Mouse (Mus musculus) neural tube, embryonic 10.5 days (tissue): ENCODE data around the gene Tff3.

Experiments
- DNase-seq: peaks from one replicate; pipeline ENCODE4 v3.0.0-alpha.2; 2017; ENCODE audit warnings: low spot score; ENCODE audit errors: extremely low spot score

Tff3 gene

GRCm38 (mm10) chr17:31129452-31129851 lies at the start of gene Tff3:
TSS of gene Tff3 (minus strand) at chr17:31129646.
- no peak for DNase-seq

- no peak for DNase-seq
Observed at GRCm38 (mm10) chr17:31176321-31176720, 46.9 kb upstream of the Tff3 start.

DNA sequence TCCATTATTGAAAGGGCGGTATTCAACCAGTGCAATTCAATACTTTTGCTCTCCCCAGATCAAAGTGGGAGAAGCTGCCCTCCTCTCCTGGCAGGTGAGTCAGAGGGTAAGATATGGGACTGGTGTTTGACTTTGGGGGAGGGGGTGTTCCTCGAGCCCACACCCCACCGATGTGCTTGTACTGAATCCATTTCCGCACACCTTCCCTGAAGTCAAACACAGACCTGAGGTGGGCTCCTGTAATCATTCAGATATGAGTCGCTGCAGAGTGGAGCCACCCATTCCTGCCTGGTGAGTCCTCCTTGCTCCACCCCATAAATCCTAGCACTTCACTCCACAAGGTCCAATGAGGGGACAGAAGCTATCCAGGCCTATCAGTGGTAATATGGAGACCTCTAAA lies 40.4 kb upstream of the Tff3 start:
- DNase-seq = no peak

DNA sequence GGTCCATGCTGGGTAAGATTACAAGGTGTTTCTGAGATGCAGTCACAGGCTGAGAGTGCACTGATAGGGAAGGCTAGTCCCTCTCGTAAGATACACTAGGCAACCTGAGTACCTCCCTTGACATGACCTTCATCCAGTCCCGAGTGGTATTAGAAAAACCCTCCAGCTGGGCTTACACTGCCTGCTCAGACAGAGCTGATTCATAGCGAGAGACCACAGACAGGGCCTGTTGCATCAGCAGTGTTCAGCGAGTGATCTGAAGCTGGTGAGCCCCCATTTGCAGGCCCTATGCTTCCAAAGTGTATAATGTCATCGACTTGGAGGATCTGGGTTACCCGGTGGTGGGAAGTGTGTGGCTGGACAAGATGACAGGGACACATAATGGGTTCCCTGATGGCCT lies 35.7 kb upstream of the Tff3 start, which contains the start of gene Tff1:
Tff1 (minus strand) TSS at position 151 of the 400 bp plus-strand sequence.
- DNase-seq = no peak

GRCm38 (mm10) chr17:31163821-31164220 lies 34.4 kb upstream of the Tff3 start:
- DNase-seq = no peak

DNA sequence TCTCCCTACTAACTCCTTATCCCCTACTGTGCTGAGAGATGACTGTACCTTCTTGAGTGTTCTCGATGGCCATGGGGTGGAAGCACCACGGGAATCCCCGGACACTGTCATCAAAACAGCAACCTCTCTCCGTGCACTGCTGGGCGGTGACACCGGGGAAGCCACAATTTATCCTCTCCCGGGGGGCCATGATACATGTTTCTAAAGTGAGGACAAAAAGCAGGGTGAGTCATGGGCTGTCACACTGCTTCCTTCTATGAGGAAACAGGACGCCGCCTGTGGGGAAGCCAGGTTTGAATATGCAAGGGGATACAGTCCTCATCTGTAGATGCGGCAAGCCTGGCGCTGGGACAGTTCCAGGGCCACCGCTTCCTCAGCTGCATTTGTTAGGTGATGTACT lies 33.2 kb upstream of the Tff3 start:
- DNase-seq = no peak

- DNase-seq = no peak
Observed at GRCm38 (mm10) chr17:31160291-31160690, 30.8 kb upstream of the Tff3 start.

GRCm38 (mm10) chr17:31157921-31158320 lies 28.5 kb upstream of the Tff3 start:
- DNase-seq = no peak

- DNase-seq = no peak
Observed at GRCm38 (mm10) chr17:31153785-31154184, 24.3 kb upstream of the Tff3 start.

DNA sequence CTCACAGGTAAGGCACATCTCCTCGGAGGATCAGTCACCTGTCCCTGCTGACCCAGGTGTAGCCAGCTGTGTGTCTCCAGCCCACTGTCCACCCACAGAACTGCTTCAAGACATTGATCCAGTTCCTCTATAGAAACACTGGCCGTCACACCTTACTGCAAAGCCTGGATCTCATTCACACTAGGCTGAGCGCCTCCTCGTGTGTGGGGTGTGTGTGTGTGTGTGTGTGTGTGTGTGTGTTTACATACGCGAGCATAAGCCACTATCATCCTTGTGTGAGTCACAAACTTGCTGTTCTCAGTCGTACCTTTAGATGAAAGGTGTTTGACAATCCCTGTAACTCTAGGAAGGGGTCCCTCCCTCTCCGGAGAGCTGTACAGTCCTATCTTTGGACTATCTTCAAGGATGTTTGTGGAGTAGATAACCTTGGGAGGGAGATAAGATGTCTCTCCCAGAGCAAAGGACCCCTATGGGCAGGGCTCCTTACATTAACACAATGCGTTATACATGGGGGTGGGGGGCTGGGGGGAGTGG lies 23.6 kb upstream of the Tff3 start:
- DNase-seq = no peak

- no peak for DNase-seq
Observed at GRCm38 (mm10) chr17:31152512-31152911, 23.1 kb upstream of the Tff3 start.

- DNase-seq = no peak
Observed at GRCm38 (mm10) chr17:31145998-31146397, 16.6 kb upstream of the Tff3 start.

DNA sequence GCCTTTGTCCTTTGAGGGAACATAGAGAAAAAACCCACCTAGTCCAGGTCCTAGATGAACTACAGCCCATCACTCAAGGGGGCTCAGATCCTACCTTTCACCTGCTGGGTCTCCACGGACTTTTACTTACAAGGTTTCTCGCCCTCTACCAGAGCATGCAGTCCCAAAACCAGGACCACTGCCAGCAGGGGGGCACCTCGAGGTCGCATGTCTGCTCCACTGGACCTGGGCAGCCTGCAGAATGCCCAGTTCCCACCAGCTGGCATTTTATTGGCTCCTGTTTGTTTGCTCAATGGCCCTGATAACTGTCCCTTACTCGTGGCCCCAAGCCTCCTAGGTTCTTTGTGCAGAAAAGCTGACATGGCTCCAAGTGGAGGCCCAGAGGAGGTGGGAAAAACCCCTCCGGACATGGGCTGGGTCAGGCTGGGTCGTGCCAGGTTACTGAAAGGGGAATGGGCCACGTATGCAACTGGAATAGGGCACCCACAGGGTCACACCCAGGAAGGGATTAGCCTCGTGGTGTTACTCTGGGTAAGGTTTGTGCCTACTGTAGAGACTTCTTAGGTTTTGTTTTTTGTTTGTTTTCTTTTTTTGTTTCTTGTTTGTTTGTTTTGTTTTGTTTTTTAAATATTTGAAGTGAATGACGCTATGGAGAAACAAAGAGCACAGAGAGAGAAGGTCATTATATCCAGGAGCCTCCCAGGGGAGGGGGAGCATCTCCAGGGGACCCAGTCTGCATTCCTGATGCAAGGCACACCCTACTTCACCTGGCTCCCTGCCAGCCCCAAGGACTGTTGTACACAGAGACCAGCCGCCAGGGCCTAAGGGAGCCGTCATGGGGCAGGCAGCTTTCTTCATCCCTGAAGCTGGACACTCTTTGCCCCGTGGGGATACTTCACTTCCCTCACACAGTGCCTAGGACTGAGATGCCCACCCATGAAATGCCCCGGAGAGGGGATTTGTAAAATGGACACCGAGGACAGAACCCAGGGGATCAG lies 14.9 kb upstream of the Tff3 start, which contains the start of gene Tff2:
Tff2 (minus strand) TSS at position 243 of the 998 bp plus-strand sequence.
- no peak for DNase-seq

DNA sequence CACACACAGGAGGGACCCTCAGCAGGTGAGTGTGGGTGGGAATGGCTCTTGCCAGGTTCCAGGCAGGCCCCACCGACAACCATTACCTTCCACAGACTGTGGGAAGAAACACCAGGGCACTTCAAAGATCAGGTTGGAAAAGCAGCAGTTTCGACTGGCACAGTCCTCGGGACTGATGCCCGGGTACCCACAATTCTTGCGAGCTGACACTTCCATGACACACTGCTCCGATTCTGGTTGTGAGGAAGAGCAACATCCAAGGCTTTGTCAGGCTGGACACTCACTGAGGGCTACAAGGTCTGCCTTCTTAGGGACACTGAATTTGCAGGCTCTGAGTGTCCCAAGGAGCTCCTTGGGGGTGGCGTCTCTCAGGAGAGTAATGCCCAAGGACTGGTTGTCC lies 12.7 kb upstream of the Tff3 start:
- no peak for DNase-seq

- peak; percentile 62 for DNase-seq
Observed at GRCm38 (mm10) chr17:31138398-31138797, 9.0 kb upstream of the Tff3 start.

DNA sequence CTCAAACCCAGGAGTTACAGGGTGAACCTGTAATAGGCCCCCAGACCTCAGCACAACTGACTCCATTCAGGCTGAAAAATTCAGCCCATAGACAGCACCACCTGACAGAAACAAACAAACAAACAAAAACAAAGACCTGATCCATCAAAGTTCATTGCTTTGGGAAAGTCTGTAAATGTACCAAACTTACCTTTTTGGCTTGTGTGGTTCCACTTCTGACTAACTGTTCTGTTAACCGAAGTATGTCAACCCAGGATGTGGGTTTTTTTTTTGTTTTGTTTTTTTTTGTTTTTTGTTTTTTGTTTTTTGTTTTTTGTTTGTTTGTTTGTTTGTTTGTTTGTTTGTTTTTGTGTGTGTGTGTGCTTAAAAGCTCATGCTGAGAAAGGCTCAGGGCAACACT lies 7.4 kb upstream of the Tff3 start:
- no peak for DNase-seq

GRCm38 (mm10) chr17:31136291-31136690 lies 6.8 kb upstream of the Tff3 start:
- no peak for DNase-seq

GRCm38 (mm10) chr17:31134913-31135312 lies 5.5 kb upstream of the Tff3 start:
- DNase-seq = no peak

DNA sequence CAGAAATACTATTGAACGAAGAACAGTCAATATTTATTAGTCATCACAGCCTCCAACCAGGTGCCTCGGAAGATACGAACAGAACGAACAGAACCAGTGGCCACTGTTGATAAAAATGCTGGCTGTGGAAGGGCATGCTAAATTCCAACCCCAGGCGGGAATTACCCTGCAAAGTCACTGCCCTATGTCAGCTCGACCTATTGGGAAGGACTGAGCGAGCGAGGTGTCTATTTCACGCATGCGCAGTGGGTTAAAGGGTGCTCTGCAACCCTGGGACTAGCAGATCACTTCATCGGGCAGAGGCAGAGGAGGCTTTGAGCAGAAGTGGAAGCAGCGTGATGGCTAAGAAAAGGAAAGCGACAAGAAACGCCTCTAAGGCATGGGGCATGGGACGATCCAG lies 4.3 kb upstream of the Tff3 start:
- DNase-seq = no peak

DNA sequence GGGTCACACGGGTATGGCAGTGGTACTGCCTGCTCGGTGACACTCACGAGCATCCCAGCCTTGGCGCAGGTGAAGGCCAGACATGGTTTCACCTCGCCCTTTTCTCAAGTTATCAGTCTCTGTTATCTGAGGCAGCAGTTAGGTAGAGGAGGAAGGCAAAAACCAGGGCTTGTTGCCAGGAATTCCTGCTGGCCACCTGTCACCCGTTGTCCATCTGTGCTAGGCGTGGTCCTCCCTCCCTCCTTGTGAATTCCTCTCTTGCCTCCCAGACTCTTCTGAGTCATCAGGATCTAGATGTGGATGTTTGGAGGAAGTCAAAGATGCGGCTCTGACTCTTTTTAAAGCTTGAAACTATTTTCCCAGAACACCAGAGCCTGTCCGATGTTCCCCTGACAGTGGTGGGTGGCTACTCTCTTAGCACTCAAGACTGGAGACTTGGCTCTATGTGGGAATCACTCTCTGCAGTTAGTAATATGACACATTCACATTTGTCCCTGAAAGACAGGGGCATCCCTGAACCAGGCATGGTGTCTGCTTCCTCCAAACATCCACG lies 1.9 kb upstream of the Tff3 start:
- no peak for DNase-seq

DNA sequence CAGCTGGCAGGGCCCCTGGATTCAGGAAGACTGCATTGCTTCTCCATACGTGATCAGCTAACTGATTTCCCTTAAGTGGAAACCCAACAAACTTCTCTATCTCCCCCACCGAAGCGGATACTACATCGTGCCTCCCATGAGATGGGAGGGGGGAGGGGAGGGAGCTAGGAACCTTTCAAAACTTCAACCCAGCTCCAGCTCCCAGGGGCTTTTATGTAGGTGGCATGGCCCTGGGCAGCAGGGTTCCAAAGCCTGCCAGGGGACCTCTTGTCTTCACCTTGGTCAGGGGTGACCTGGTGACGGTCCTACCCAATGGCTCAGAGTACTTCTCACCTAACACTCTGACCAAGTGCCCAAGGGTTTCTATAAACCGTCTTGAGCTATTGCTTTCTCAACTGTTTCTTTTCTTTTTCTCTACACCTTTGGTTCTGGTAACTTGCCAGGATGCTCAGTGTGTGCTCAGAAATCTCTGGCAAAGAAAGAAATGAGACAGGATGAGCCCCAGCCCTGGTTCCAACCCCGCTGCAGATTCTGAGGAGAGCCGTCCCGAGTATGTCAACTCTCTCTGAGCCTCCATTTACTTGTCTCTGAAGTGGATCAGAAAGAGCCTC lies 633 bp downstream of the Tff3 start:
- DNase-seq = no peak
